Mouse (Mus musculus) urinary bladder, postnatal 25 days (tissue): Measurements from ENCODE around the gene Add3.

Source experiments
- DNase-seq: peaks from one replicate; pipeline ENCODE4 v3.0.0; 2022; ENCODE audit warnings: low spot score

Add3 gene

GRCm38 (mm10) chr19:53241806-53242205 is 101.6 kb downstream of the Add3 start:
- DNase-seq = no peak

- DNase-seq = no peak
Observed at GRCm38 (mm10) chr19:53243956-53244355, 103.7 kb downstream of the Add3 start.

- DNase-seq = no peak
Observed at GRCm38 (mm10) chr19:53247558-53247957, 107.3 kb downstream of the Add3 start.

GRCm38 (mm10) chr19:53248023-53248494 is 107.8 kb downstream of the Add3 start:
- DNase-seq = no peak

GRCm38 (mm10) chr19:53251015-53251414 is 110.8 kb downstream of the Add3 start:
- DNase-seq = no peak

GRCm38 (mm10) chr19:53251656-53252055 is 111.4 kb downstream of the Add3 start:
- no peak for DNase-seq

- DNase-seq = no peak
Observed at GRCm38 (mm10) chr19:53252111-53253028, 112.1 kb downstream of the Add3 start.

- no peak for DNase-seq
Observed at GRCm38 (mm10) chr19:53256361-53256760, 116.1 kb downstream of the Add3 start.

- no peak for DNase-seq
Observed at GRCm38 (mm10) chr19:53256991-53257594, 116.8 kb downstream of the Add3 start.

- DNase-seq = no peak
Observed at GRCm38 (mm10) chr19:53257631-53258560, 117.7 kb downstream of the Add3 start.

GRCm38 (mm10) chr19:53258740-53259506 is 118.7 kb downstream of the Add3 start:
- DNase-seq = no peak

GRCm38 (mm10) chr19:53259541-53259940 is 119.3 kb downstream of the Add3 start:
- DNase-seq = no peak

- DNase-seq = no peak
Observed at GRCm38 (mm10) chr19:53260261-53260660, 120.0 kb downstream of the Add3 start.

GRCm38 (mm10) chr19:53260828-53261227 is 120.6 kb downstream of the Add3 start:
- DNase-seq = no peak

GRCm38 (mm10) chr19:53262061-53262460 is 121.8 kb downstream of the Add3 start:
- DNase-seq = no peak

GRCm38 (mm10) chr19:53263859-53264733 is 123.9 kb downstream of the Add3 start:
- DNase-seq = no peak

GRCm38 (mm10) chr19:53264821-53265727 is 124.8 kb downstream of the Add3 start:
- DNase-seq = no peak

- DNase-seq = no peak
Observed at GRCm38 (mm10) chr19:53267305-53267704, 127.1 kb downstream of the Add3 start.

- no peak for DNase-seq
Observed at GRCm38 (mm10) chr19:53273055-53273722, 132.9 kb downstream of the Add3 start.
